Mouse (Mus musculus): Measurements from ENCODE around the gene Plxna4.
A peak's percentile ranks its signal among the peaks of the same experiment; 100 is the strongest.

Plxna4 gene

DNA sequence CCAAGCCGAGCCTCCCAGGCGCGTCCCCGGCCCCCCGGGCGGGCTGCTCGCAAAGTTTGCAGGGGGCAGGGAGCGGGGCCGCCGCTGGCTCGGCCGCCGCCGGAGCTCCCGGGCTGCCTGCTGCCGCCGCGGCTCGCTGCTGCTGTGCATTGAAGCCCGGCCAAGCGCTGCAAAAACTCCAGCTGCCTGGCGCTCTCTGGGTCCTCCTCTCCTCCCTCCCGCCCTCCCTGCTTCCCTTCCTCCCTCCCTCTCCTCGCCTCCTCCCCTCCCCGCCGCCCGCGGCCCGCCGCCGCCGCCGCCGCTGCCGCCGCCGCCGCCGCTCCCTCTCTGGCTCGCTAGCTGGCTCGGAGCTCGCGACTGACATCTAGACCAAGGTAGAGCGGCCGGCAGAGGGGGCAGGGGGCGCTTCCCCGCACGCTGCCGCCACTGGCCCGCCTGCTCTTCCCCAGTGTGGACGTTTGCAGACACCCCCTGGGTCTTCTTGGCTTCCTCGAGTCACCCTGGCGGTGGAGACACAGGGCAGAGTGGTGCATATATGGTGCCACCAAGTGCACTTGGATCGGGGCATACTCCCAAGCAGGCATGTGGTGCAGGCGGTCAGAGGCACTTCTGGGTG, at the start of gene Plxna4:
TSS of gene Plxna4 (minus strand) at position 137 of the 616 bp plus-strand sequence.
- DNase-seq (ENCODE audit: low spot score in 2 of 2) = peak; percentile 75 to 78

DNA sequence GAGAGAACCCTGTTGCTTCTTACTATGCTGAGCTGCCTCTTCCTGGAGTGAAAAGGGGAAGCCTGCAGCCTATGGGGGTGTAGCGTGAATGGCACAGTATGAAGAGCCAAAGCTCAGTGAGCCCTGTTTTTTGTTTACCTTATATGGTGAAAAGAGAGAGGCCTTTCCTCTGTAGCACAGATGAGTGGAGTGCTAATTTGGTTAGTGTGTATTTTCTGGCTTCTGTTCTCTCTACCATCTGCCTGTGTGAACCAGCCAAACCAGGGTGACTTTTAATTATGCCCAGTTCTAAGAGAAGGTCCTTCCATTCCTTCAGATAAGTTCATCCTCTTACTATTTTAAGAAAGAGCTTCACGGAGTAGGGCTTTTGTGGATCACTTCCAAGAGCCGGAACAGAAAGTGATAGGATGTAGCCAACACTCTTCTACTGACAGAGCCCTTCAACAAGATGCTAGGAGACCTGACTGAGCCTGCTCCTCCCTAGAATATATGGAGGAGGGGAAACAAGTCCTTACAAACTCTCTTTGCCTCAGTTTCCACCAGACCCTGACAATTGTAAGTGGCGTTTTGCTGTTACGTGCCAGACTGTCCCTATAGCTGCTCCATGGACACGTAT, 49.7 kb upstream of the Plxna4 start:
- DNase-seq (ENCODE audit: low spot score in 2 of 2) = peak; percentile 8 to 11

DNA sequence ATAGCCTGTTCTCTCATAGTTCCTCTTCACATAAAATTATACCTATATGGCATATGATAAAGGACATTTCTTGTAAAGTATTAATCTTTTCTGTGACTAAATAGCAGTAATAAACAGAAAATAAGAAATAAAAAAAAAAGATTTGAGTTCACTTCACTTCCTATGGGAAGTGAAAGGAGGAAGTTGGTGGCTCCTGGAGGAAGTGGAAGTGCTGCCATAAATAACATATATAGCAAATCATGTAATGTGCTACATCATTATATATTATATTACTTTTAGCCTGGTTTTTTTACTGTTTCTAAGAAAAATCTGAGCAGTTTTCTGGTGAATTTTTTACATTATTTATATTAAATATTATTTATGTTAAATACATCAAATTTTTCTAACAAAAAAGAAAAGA, 22.7 kb upstream of the Plxna4 start:
- DNase-seq (ENCODE audit: low spot score in 2 of 2) = no peak

DNA sequence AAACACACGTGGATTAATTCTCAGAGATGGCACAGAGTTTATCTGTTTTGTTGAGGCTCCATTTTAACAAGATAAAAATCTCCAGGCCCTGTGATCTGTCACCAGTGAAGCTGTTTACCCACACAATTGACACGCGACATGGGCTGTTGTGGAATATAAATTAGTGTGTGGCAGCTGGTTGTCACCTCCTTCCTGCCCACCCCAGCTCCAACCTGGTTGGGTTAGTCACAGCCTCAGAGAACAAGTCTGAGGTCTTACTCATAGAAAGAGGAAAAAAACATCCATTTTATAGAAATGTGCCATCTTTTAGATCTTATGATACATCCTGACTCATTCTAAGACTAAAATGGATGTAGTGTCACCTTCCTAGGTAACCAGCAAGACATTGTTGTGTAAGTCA, 18.8 kb upstream of the Plxna4 start:
- no peak for DNase-seq (ENCODE audit: low spot score in 2 of 2)

DNA sequence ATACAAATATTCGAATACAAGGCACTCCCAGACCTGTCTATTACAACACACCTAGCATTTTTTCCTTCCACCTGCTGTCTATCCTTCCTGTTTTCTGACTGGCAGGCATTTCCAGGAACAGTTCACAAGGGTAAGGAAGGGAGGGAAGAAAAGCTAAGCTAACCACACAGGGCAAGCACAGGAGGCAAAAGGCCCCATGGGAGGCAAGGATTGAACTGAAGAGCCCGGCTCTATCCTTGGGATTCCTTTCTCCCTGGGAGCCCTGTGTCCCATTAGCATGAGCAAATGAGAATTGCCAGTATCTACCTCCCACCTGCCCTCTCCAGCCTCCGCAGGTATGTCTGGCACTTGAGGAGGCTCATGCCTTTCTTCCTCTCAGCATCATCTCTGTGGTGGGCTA, 17.6 kb upstream of the Plxna4 start:
- no peak for DNase-seq (ENCODE audit: low spot score in 2 of 2)

DNA sequence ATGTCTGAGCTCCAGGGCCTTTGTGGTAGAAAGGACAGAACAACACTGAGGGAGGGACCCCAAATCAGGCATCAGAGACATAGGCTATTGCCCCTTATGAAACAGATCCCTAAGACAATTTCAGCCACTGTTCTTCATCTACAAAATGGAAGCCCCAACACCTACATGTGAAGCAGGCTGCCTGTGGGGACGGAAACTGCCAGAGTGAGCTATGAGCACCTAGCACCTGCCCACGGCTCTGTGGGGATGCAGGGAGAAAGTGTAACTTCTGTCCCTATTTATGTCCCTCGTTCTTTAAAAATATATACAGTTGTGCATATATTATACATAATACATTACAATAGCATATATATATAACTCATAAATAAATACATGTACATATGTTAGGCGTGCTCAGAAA, 16.9 kb upstream of the Plxna4 start:
- no peak for DNase-seq (ENCODE audit: low spot score in 2 of 2)

DNA sequence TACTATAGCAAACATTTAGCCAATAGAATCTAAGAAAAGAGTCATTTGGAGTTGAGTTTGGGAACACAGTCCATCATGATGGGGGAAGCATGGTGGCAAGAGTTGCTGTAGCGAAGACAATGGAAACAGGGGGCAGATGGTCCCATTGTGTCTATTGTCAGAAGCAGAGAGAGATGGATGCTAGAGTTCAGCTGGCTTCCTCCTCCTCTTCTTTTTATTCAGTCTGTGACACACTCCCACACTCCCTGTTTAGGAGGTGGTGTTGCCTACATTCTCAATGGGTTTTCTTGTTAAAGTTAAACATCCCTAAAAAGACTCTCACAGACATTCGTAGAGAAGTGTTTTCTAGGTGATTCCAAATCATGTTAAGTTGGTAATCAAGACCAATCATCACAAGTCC, 14.1 kb upstream of the Plxna4 start:
- DNase-seq (ENCODE audit: low spot score in 2 of 2) = no peak

DNA sequence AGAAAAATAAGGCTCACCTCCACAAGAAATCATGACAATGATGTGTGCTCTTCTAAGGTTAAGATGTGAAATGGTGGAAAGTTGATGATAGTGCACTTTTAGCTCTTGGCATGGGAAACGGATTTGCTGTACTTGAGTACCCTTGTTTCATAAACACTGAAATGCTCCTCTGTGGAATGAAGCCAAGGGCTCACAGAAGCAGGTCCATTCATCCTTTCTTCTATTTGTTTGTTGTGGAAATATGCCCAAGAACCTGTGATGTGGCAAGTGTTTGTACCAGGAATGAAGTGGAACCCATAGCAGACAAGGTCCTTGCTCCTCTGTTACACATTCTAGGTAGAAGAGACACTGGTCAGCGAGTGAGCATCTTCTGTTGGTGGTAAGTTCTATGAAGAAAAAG, 13.3 kb upstream of the Plxna4 start:
- DNase-seq (ENCODE audit: low spot score in 2 of 2) = no peak

DNA sequence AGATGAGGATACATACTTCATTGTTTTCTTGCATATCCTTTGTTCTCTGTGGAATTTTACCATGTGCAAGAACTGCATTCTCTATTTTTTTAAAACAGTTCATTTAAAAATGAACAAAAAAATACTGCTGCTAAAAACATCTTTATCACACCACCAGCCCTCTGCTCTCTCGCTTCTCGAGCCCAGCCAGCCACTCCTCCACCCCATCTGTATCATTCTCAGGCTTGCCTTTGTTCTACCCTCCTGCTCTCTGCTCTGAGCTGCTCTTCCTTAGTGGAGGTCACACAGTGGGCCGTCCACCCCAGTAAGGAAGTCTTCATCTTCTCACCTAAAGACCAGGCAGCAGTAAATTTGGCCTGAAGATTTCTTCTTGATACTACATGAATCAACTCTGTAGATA, 7.6 kb upstream of the Plxna4 start:
- DNase-seq (ENCODE audit: low spot score in 2 of 2) = no peak

DNA sequence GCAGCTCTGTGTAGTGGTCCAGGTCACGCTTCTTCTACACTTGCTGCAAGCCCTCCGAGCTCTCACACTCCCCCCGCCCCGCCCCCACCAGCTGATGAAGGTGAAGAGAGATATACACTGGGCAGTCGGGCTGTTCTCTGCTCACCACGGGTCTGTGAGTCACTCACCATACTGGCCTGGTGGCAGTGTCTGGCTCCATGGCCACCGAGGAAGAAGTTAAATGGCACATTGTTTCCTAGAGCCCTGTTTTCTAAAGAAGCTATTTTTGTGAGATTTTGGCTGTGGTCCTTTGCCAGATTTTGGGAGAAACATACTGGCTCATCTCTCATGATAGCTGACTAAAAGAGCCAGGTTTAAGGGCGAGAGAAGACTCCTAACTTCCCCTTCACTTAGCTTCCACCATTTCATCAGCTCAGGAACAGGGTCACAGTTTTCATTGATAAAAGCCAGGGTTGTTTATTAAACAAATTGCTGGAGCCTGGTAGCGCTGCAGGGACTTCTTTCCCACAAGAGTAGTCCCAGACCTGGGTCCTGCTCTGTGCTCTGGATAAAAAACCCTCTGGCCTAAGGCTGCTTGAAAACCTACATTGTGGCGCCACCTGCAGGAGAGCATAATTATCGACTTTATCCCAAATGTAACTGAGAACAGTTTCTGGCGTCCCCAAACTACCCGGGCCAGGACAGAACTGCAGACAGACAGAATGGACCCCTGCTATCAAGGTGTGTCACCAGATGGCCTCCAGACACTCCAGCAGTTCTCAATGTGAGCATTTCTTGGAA, 3.2 kb upstream of the Plxna4 start:
- peak; percentile 54 to 77 for DNase-seq (ENCODE audit: low spot score in 2 of 2)

DNA sequence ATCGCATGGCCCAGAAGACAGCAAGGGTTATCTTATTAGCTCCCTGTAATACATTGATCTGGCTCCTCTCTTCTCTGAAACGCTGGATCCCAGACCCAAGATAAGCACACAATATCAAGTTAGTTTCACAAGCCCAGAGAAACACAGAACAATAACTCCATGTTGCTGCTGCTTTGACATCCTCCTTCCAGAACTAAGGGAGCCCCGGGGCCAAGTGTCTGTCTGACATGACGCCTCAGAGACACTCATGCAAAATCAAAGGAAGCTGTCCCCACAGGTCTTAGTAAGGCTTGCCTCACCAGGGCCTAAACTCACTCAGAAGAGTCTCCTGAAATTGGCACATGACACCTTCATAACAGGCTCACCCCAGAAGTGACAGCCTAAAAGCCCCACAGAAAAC, 1.6 kb upstream of the Plxna4 start:
- no peak for DNase-seq (ENCODE audit: low spot score in 2 of 2)

DNA sequence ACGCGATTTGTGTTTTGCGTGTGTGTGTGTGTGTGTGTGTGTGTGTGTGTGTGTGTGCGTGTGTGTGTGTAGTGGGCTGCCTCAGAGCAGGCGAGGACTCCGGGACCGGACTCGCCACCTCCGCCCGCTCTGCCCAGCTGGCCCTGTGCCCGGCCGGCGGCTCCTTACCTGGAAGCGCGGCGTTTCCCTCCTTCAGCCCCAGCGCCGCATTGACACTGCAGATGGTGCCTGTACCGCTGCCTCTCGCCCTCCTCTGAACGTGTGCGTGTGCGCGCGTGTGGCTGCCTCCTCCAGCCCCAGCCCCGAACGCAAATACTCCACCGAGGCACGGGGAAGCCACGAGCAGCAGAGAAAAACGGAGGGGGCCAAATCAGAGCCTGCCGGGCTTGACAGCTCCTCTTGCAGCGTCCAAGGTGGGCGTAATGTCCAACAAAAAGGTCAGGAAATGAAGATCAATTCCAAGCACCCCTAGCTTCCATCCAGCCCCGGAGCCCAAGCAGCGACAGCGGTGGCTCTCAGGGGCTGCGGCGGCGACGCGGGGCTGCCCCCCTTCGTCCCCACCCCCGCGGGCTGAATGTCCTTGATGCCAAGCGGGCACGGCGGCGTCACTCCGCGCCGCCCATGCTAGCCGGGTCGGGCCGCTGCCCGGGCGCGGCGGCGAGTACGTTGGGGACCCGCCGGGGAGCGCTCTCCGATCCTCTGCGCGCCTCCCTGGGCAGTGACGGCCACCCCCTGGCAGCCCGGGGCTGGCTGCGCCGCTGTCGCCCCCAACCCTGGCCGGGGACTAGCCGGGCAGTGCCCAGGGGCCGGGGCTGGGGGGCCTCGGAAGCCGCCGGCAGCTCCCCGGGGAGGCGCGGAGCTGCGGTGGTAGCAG, 619 bp downstream of the Plxna4 start:
- DNase-seq (ENCODE audit: low spot score in 2 of 2) = peak; percentile 27 to 29

DNA sequence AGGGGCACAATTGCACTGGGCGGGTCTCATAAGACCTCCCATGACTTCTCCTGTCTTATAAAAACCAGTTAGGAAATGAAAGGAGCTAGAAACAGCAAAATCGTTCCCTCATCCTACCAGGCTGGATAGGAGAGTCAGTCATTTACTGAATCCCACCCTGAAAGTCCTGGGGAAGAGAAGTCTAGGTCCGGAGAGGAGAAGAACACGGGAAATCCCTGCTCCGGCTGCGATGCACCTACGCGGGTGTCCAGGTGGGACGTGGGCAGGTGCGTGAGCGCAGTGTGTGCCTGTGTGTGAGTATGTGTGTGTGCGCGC, 1.2 kb downstream of the Plxna4 start:
- no peak for DNase-seq (ENCODE audit: low spot score in 2 of 2)

DNA sequence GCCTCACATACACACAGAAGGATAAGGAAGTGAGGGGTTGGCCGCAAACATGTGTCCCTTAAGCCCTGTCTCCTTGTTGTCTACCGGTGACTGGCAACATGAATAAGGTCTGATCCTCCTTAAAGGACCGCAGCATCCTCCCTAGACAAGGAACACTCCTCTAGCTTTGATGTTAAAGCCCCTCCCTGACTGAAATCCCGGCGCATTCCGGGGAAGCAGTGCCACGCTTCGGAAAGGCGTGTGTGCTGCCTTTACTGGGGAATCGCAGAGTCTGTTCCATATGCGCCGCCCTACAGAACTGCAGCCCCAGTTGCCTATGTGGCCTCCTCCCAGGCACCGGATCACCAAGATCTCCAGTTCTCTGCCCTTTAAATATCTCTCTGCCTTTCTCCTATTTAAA, 1.6 kb downstream of the Plxna4 start:
- DNase-seq (ENCODE audit: low spot score in 2 of 2) = peak; percentile 15 to 23

DNA sequence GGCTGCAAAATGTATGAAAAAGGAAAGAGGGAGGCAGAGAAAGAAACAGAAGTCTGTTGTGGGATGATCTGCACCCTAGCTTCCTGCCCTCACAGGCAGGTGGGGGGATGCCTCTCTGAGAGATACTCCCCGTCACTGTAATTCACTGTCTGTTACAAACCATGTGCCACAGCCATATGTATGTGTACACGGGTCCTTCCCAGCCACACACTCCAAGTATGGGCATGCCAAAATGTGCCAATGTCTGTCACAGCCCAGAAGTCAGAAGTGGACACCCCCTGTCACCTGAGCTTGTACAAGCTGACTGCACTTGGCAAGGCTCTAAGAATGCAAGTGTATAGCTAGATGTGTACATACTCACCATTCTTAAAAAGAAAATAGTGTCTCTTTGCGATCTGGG, 2.8 kb downstream of the Plxna4 start:
- no peak for DNase-seq (ENCODE audit: low spot score in 2 of 2)

DNA sequence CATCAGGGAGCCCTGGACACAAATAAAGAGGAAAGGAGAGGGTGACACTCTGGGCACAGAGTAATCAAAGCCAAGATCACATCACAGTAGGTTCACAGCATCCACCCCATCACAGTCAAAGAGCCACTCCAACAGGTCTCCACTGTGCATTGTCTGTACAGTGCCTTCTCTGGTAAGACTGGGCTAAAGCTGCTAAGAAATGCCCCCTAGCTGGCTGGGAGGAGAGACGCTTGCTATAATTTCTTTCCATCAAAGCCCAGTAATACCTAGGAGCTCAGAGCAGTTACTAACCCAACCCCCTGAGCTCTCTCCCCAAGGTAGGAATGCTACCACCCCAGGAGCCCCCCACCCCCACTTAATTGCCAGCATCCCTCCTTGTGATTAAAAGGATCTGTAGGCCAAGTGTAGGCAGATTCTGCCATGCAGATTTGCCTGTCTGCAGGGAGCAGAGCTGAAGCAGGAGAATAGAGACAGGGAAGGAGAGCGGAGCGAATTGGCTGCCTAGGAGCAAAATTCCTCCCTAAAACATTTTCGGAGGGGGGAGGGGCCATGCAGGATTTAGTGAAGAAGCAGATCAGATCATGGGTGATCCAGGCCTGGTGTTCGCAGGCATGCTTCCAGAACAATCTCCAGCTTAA, 3.6 kb downstream of the Plxna4 start:
- no peak for DNase-seq (ENCODE audit: low spot score in 2 of 2)

DNA sequence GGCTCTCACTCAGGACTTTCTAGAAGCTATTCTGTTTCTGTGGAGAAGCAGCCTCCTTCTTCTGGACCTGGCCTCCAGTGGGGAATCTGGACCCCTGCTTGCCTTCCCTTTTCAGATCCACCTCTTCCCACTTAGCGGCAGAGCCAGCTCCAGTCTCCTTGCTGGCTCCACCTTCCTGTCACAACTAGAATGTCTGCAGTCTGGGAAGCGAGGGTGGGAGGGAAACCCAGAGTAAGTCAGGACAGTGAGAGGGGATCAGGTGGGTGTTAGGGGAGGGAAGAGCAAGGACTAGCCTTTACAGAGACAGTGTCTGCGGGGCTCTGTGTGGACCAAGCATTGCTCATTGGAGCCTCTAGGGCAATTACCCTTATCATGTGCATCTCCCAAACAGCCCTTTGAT, 4.4 kb downstream of the Plxna4 start:
- no peak for DNase-seq (ENCODE audit: low spot score in 2 of 2)

DNA sequence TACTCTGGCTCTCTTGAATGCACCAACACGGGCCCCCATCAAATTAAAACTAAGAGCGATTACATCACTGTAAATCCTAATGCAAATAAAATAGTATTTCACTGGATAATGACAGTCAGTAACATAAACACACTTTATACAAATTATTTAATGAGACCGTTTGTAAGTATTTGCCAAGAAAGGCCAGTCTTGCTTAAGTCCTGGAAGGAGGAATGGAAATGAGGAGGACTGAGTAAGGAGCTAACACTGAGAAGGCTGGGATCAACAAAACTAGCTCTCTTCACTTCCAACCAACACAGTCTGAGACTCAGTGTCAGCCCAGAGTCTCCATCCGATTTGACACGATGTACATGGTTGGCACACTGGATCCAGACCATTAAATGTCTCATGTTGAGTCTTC, 16.5 kb downstream of the Plxna4 start:
- DNase-seq (ENCODE audit: low spot score in 2 of 2) = no peak

DNA sequence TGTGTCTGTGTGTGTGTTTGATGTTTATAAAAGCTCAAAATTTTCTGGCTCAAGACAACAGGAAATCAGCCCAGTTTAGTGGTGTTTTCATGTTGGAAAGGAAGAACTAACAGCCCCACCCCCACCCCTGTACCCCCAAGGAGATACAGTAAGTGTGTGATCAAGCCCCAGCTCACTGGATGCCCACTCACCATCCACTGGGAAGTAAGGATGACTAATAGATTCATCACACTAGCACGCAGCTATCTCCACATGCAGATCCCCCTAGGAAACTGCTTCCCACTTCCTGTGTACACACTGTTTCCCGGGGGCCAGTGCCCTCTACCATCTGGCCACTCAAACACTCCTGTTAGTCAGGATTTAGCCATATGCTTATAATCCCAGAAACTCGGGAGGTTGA, 17.5 kb downstream of the Plxna4 start:
- DNase-seq (ENCODE audit: low spot score in 2 of 2) = no peak

DNA sequence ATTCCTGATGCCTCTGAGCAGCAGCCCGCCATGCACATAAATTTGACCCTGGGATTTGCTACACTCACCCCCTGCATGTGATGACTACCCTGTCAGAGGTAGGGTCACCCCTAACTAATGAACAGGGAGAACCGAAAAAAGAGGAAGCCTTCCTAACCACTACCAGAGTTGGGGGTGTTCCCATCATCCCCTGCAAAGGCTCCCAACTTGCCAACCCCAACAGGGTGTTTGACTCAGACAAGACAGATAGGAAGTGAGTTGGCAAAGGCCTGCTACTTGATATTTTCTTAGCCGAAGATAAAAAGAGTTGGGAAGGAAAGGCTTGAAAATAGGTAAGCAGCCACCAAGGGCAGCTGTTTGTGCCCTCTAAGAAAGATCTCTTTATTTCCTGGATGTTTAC, 18.1 kb downstream of the Plxna4 start:
- DNase-seq (ENCODE audit: low spot score in 2 of 2) = no peak

DNA sequence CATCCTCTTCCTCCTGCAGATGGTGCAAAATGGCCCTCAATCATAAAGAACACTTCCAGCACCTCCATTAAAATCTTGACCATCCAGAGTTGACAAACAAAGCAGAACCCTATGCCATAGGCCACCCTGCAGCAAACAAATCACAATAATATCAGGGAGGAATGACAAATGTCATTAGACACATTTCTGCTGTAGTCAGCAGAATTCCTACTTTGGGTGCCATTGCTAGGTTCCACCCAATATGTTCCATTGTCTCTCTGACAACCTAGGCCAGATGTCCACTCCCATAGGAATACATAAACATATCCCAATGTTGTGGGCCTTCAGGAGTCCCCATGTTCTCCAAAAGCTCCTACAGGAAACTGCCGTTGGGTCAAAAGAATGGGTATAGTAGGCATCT, 41.1 kb downstream of the Plxna4 start:
- no peak for DNase-seq (ENCODE audit: low spot score in 2 of 2)

DNA sequence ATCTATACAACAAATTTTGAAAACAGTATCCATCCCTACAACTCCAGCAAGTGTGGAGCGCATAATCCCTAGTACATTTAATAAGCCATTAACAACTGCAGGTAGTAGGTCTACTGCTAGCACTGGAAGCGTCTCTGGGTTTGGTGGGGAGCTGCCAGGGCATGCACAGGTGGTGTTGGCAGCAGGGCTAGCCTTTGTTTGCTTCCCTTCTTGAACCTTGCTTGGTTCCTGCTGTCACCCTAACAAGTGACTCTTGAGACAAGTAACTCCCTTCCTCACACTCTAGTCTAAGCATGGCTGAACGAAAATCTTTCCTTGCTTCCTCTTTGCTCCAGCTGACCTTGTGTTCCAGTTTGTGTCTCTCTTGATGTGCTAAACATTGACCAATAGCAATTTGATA, 44.0 kb downstream of the Plxna4 start:
- DNase-seq (ENCODE audit: low spot score in 2 of 2) = no peak

Data from heart, adult 9 months (tissue).